Mouse (Mus musculus) spleen, adult 2 months (tissue): ENCODE measurements around the gene Topors. TPM values are rescaled to one million over a fixed set of nuclear protein-coding genes. Genes with fewer than 3 reads are reported as not detected.

Source experiments
- DNase-seq, 2 experiments: peaks; one replicate each; pipeline versions ENCODE4 v3.0.0 to v3.0.0-alpha.2; 2012 to 2021; ENCODE audit warnings: low spot score in 2 of 2, low read depth in 1 of 2
- H3K27ac ChIP-seq: fragments of 200-500 bp; 2 replicates; pipeline ENCODE4 v1.5.1; 2012; ENCODE audit warnings: low read length, inconsistent platforms; ENCODE audit not compliant: insufficient read depth
- H3K27me3 ChIP-seq: fragments of 200-500 bp; 2 replicates; pipeline ENCODE4 v1.6.1; 2012; ENCODE audit warnings: mild to moderate bottlenecking, moderate library complexity, low read length, inconsistent platforms; ENCODE audit not compliant: control insufficient read depth, insufficient read depth
- H3K36me3 ChIP-seq: fragments of 200-500 bp; 2 replicates; pipeline ENCODE4 v1.6.1; 2012; ENCODE audit warnings: mild to moderate bottlenecking, low read length, inconsistent platforms; ENCODE audit not compliant: control insufficient read depth, insufficient read depth
- H3K4me1 ChIP-seq: fragments of 200-500 bp; 2 replicates; pipeline ENCODE4 v1.6.1; 2011; ENCODE audit warnings: inconsistent platforms; ENCODE audit not compliant: control insufficient read depth, insufficient read depth, insufficient read length
- H3K4me3 ChIP-seq: fragments of 200-500 bp; 2 replicates; pipeline ENCODE4 v1.5.1; 2011; ENCODE audit warnings: mild to moderate bottlenecking, inconsistent platforms; ENCODE audit not compliant: insufficient read depth, insufficient read length; ENCODE audit errors: extremely low read depth
- CTCF ChIP-seq: fragments of 200-500 bp; IDR thresholded peaks from 2 replicates; pipeline ENCODE4 v1.5.1; 2011; ENCODE audit warnings: mild to moderate bottlenecking, inconsistent platforms; ENCODE audit not compliant: insufficient read depth, insufficient read length, insufficient replicate concordance; ENCODE audit errors: extremely low read depth
- POLR2A ChIP-seq: fragments of 200-500 bp; IDR thresholded peaks from 2 replicates; pipeline ENCODE4 v1.6.1; 2011; ENCODE audit warnings: low read depth, low read length, inconsistent platforms
- WGBS: fragments of 180-500 bp; shearing (Covaris S2); methylation state at CpG from one replicate; pipeline ENCODE4 v1.1.7; 2018; 5-methylcytosine and 5-hydroxymethylcytosine counted together
- polyA plus RNA-seq: library from polyadenylated mRNA; depleted of rRNA; stranded (reverse); fragments of >200 nt; gene quantifications from 2 replicates; pipeline ENCODE4 v1.2.3, GENCODE M21; 2012

Topors gene
- polyA plus RNA-seq, 1 experiment, result 2.5 TPM

GRCm38 (mm10) chr4:40253766-40254165 lies 15.9 kb downstream of the Topors start:
- TF ChIP-seq CTCF (no peak), POLR2A (no peak)
- Histone ChIP-seq H3K27ac (no peak overlapping the region), H3K4me3 (no peak overlapping the region), H3K4me1 (no peaks in the 10 kb centered on the region), H3K27me3 (no peaks in the 10 kb centered on the region), H3K36me3 (no peaks in the 10 kb centered on the region)
- DNase-seq, result no peak
- 89% methylated on average over 2 of the region's 2 CpGs for WGBS

DNA sequence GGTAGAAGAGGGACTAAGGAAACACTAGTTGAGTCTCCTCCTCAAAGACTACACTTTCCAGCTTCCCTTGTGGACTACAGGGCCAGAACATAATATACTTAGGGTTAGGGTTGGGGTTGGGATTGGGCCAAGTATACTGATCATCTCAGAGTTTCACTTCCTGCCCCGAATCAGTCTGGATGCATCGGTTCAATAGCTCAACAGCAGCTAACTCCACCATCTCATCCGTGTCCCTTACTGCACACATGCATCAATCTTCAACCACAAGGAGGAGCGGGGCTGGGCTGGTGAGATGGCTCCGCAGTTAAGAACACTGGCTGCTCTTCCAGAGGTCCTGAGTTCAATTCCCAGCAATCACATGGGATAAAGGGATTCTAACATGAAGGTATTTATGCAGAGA lies 18.7 kb downstream of the Topors start:
- 71% methylated on average over 5 of the region's 5 CpGs for WGBS
- Histone ChIP-seq H3K4me3 (no peak overlapping the region), H3K4me1 (no peaks in the 10 kb centered on the region)

DNA sequence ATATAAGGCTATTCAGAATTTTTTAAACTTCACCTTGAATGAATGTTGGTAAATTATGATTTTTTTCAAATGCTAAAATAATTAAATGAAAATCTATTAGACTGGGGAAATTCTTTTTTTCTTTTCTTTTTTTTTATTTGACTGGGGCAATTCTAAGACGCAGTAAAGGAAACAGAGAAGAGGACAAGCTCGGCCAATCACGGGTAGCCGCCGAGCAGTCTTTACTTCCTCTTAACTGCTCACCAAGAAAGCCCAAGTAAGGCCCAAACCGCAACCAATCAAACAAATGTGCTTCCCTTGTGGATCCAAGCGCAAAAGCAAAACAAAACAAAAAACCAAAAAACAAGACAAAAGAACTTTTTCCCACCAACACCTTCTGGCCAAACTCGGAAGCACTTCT lies 25.6 kb downstream of the Topors start:
- TF ChIP-seq CTCF, result no peak
- TF ChIP-seq POLR2A, result no peak
- WGBS, result 10% methylated on average over 8 of the region's 8 CpGs
- no peaks in the 10 kb centered on the region for H3K27me3 ChIP-seq
- peaks cover 6% of the 10 kb centered on the region; the same call in 1 of the 2 replicates for H3K4me1 ChIP-seq
- peak; percentile 47 to 55 for DNase-seq
- H3K4me3 ChIP-seq, result no peak overlapping the region
- H3K36me3 ChIP-seq, result no peaks in the 10 kb centered on the region
- no peak overlapping the region for H3K27ac ChIP-seq

More for the DNA sequence above, 18.7 kb downstream of the Topors start:
- no peak overlapping the region for H3K27ac ChIP-seq
- H3K36me3 ChIP-seq, result no peaks in the 10 kb centered on the region
- no peaks in the 10 kb centered on the region for H3K27me3 ChIP-seq
- no peak for DNase-seq
- no peak for TF ChIP-seq CTCF
- TF ChIP-seq POLR2A, result no peak

- H3K27me3 ChIP-seq, result no peaks in the 10 kb centered on the region
- DNase-seq, result no peak
- 94% methylated on average over 4 of the region's 4 CpGs for WGBS
- H3K36me3 ChIP-seq, result no peaks in the 10 kb centered on the region
- H3K4me1 ChIP-seq, result peaks cover 9% of the 10 kb centered on the region; the same call in 1 of the 2 replicates
- H3K4me3 ChIP-seq, result no peak overlapping the region
- no peak for TF ChIP-seq CTCF
- no peak for TF ChIP-seq POLR2A
- H3K27ac ChIP-seq, result no peak overlapping the region
Observed at GRCm38 (mm10) chr4:40243006-40243405, 26.6 kb downstream of the Topors start.

DNA sequence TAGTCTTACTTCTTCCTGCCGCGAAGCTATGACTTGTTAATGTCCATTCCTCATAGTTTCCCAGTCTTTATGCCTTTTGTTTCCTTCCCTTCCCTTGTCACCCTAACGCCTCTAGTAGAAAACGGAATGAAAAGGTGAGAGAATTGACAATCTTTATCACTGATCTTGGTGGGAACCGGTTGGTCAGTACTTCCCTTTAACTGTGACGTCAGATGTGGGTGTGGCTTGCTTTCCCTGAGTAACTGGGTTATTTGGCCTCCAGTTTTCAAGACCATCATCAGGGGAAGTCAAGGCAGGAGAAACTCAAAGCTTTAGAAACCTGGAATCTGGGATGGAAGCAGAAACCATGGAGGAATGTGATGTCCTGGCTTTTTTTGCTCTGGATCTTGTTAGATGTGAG lies 27.7 kb downstream of the Topors start:
- DNase-seq, result no peak
- H3K36me3 ChIP-seq, result no peaks in the 10 kb centered on the region
- 62% methylated on average over 6 of the region's 6 CpGs for WGBS
- peaks cover 11% of the 10 kb centered on the region; the same call in 1 of the 2 replicates for H3K4me1 ChIP-seq
- no peaks in the 10 kb centered on the region for H3K27me3 ChIP-seq
- no peak overlapping the region for H3K4me3 ChIP-seq
- H3K27ac ChIP-seq, result no peak overlapping the region
- TF ChIP-seq POLR2A (no peak), CTCF (no peak)

DNA sequence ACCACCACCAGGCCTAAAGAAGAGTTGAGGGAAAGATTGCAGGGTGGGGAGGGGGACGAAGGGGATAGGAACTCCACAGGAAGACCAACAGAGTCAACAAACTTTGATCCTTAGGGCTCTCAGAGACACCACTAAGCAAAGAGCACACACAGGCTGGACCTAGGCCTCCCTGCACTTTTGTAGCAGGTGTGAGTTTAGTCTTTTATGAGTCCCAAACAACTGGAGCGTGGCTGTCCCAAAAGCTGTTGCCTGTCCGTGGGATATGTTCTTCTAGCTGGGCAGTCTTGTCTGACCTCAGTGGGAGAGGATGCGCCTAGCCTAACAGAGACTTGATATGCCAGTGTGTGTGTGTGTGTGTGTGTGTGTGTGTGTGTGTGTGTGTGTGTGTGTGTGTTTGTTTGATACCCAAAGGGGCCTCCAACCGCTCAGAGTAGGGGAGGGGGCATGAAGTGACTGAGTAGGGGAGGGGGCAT lies 29.3 kb downstream of the Topors start:
- Histone ChIP-seq H3K4me1 (peaks cover 15% of the 10 kb centered on the region; the same call in 1 of the 2 replicates), H3K4me3 (peak overlapping the region; percentile 99; the same call in 1 of the 2 replicates), H3K27me3 (no peaks in the 10 kb centered on the region), H3K36me3 (no peaks in the 10 kb centered on the region), H3K27ac (peak overlapping the region; percentile 74)
- 50% methylated on average over 5 of the region's 5 CpGs for WGBS
- TF ChIP-seq CTCF (no peak), POLR2A (no peak)
- no peak for DNase-seq

DNA sequence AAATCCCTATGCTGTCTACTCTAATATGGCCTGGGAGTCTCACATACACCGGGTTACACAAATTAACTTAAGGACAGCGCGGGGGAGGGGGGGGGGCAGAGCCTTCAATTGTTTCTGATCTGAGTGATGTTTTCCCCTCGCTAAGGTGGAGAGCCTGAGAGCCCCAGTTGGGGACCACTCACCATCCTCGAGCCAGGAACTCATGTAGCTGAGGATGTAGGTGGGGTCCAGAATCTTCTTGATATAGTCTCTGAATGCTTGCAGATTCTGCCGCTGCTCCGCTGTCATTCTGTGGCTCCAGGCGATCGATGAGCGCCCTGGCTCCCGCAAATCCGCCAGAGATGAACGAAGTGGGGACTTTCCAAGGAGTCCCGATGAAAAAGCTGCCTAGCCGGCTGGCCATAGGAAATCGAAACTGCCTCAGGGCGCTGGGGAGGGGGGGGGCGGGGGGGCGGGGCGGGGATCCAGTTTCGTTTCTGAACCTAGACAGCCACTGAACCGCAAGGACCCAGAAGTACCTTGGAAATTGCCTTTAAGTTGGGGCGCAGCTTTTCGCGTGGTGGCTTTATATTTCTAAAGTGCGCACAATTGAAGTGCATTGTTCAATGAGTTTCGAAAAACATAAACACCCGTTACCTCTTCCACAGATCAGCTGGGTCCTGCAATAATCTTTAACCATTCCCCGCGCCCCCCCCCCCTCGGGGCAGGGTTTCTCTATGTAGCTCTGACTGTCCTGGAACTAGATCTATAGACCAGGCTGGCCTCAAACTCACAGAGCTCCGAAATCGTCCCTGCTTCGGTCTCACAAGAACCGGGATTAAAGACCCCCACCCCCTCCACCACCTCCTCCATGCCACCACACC lies 30.0 kb downstream of the Topors start, which contains the start of gene Ddx58:
Ddx58 (minus strand) TSS at position 420 of the 863 bp plus-strand sequence.
- DNase-seq, result peak in 1 of 2 experiments; percentile 36
- Histone ChIP-seq H3K27ac (peak within 1 kb of the TSS; percentile 97), H3K27me3 (no peaks in the 10 kb centered on the region), H3K4me3 (peak within 1 kb of the TSS; percentile 99), H3K4me1 (peaks cover 15% of the 10 kb centered on the region; the same call in 1 of the 2 replicates), H3K36me3 (peaks cover 3% of the 10 kb centered on the region; the same call in 1 of the 2 replicates)
- TF ChIP-seq CTCF (no peak), POLR2A (no peak; the same call in 1 of the 2 replicates)
- WGBS, result 2% methylated on average over 35 of the region's 35 CpGs
